Mouse (Mus musculus): ENCODE measurements around the gene Nme7. TPM values are rescaled to one million over a fixed set of nuclear protein-coding genes. Genes with fewer than 3 reads are reported as not detected.

Nme7 gene
- total and polyA plus RNA-seq, 2 experiments from 2014 or later, result 17.6 to 25.8 TPM

DNA sequence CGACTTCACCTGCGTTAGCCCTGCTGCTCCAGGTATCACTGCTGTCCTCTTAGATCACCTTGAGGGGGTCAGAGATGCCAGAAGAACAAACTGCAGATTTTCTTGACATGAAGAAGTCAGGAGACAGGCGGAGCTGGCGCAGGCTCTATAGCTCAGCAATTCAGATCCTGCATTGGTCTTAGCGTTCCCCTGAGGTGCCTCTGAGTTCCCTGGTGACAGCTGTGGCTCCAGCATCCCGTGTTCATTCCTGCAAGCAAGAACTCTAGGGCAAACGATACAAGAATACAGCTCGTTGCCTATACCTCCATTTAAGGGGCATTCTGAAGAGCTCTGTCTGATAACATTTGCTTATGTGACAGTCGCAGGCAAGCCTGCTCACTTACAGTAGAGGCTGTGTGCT lies 124.7 kb downstream of the Nme7 start:
- Histone ChIP-seq H3K9me3 (ENCODE audit: low read length) (no peaks in the 10 kb centered on the region), H3K4me3 (ENCODE audit: low read depth, low read length) (no peak overlapping the region), H3K4me2 (ENCODE audit: low read depth, low read length, poor library complexity, severe bottlenecking) (no peak overlapping the region), H3K36me3 (ENCODE audit: insufficient read depth, low read length) (no peaks in the 10 kb centered on the region), H3K27ac (ENCODE audit: low read depth, low read length) (no peak overlapping the region), H3K4me1 (ENCODE audit: insufficient read depth, low read length) (no peaks in the 10 kb centered on the region), H3K9ac (replicated peaks; ENCODE audit: low read length, poor library complexity, severe bottlenecking) (no peak overlapping the region), H3K27me3 (ENCODE audit: insufficient read depth, low read length) (no peaks in the 10 kb centered on the region)
- DNase-seq (ENCODE audit: low spot score), result no peak
- 84% methylated on average over 9 of the region's 9 CpGs for WGBS
- TF ChIP-seq CTCF (IDR thresholded peaks at IDR 0.05), result no peak
- no peak for ATAC-seq (ENCODE audit: low FRiP score)

GRCm38 (mm10) chr1:164432649-164433048 lies 128.7 kb downstream of the Nme7 start:
- no peak overlapping the region for H3K9ac ChIP-seq (replicated peaks; ENCODE audit: low read length, poor library complexity, severe bottlenecking)
- DNase-seq (ENCODE audit: low spot score), result no peak
- WGBS, result 67% methylated on average over 5 of the region's 5 CpGs
- H3K27ac ChIP-seq (ENCODE audit: low read depth, low read length), result no peak overlapping the region
- H3K4me3 ChIP-seq (ENCODE audit: low read depth, low read length), result no peak overlapping the region
- no peaks in the 10 kb centered on the region for H3K9me3 ChIP-seq (ENCODE audit: low read length)
- ATAC-seq (ENCODE audit: low FRiP score), result no peak
- H3K4me2 ChIP-seq (ENCODE audit: low read depth, low read length, poor library complexity, severe bottlenecking), result no peak overlapping the region
- no peaks in the 10 kb centered on the region for H3K27me3 ChIP-seq (ENCODE audit: insufficient read depth, low read length)
- H3K4me1 ChIP-seq (ENCODE audit: insufficient read depth, low read length), result no peaks in the 10 kb centered on the region
- TF ChIP-seq CTCF (IDR thresholded peaks at IDR 0.05), result no peak
- peaks cover 12% of the 10 kb centered on the region for H3K36me3 ChIP-seq (ENCODE audit: insufficient read depth, low read length)

GRCm38 (mm10) chr1:164434049-164434448 lies 130.1 kb downstream of the Nme7 start:
- no peak overlapping the region for H3K4me2 ChIP-seq (ENCODE audit: low read depth, low read length, poor library complexity, severe bottlenecking)
- H3K9me3 ChIP-seq (ENCODE audit: low read length), result no peaks in the 10 kb centered on the region
- no peak for ATAC-seq (ENCODE audit: low FRiP score)
- H3K4me1 ChIP-seq (ENCODE audit: insufficient read depth, low read length), result no peaks in the 10 kb centered on the region
- no peak overlapping the region for H3K9ac ChIP-seq (replicated peaks; ENCODE audit: low read length, poor library complexity, severe bottlenecking)
- no peaks in the 10 kb centered on the region for H3K27me3 ChIP-seq (ENCODE audit: insufficient read depth, low read length)
- H3K4me3 ChIP-seq (ENCODE audit: low read depth, low read length), result no peak overlapping the region
- no peak overlapping the region for H3K27ac ChIP-seq (ENCODE audit: low read depth, low read length)
- H3K36me3 ChIP-seq (ENCODE audit: insufficient read depth, low read length), result peaks cover 24% of the 10 kb centered on the region
- no peak for DNase-seq (ENCODE audit: low spot score)
- TF ChIP-seq CTCF (IDR thresholded peaks at IDR 0.05), result no peak
- WGBS, result 76% methylated on average over 6 of the region's 6 CpGs

- Histone ChIP-seq H3K27ac (ENCODE audit: low read depth, low read length) (no peak overlapping the region), H3K4me3 (ENCODE audit: low read depth, low read length) (no peak overlapping the region), H3K27me3 (ENCODE audit: insufficient read depth, low read length) (no peaks in the 10 kb centered on the region), H3K9me3 (ENCODE audit: low read length) (no peaks in the 10 kb centered on the region), H3K9ac (replicated peaks; ENCODE audit: low read length, poor library complexity, severe bottlenecking) (no peak overlapping the region), H3K4me1 (ENCODE audit: insufficient read depth, low read length) (no peaks in the 10 kb centered on the region), H3K36me3 (ENCODE audit: insufficient read depth, low read length) (peaks cover 48% of the 10 kb centered on the region), H3K4me2 (ENCODE audit: low read depth, low read length, poor library complexity, severe bottlenecking) (no peak overlapping the region)
- no peak for DNase-seq (ENCODE audit: low spot score)
- WGBS, result 73% methylated on average over 7 of the region's 7 CpGs
- no peak for ATAC-seq (ENCODE audit: low FRiP score)
- no peak for TF ChIP-seq CTCF (IDR thresholded peaks at IDR 0.05)
Observed at GRCm38 (mm10) chr1:164436749-164437148, 132.8 kb downstream of the Nme7 start.

- Histone ChIP-seq H3K9ac (replicated peaks; ENCODE audit: low read length, poor library complexity, severe bottlenecking) (no peak overlapping the region), H3K4me3 (ENCODE audit: low read depth, low read length) (no peak overlapping the region), H3K27me3 (ENCODE audit: insufficient read depth, low read length) (no peaks in the 10 kb centered on the region), H3K4me2 (ENCODE audit: low read depth, low read length, poor library complexity, severe bottlenecking) (no peak overlapping the region), H3K36me3 (ENCODE audit: insufficient read depth, low read length) (peaks cover 62% of the 10 kb centered on the region), H3K27ac (ENCODE audit: low read depth, low read length) (no peak overlapping the region), H3K9me3 (ENCODE audit: low read length) (no peaks in the 10 kb centered on the region), H3K4me1 (ENCODE audit: insufficient read depth, low read length) (no peaks in the 10 kb centered on the region)
- no peak for TF ChIP-seq CTCF (IDR thresholded peaks at IDR 0.05)
- DNase-seq (ENCODE audit: low spot score) (no peak), ATAC-seq (ENCODE audit: low FRiP score) (no peak)
- WGBS, result 95% methylated on average over 6 of the region's 6 CpGs
Observed at GRCm38 (mm10) chr1:164440230-164440629, 136.3 kb downstream of the Nme7 start.

GRCm38 (mm10) chr1:164440708-164441407 lies 136.9 kb downstream of the Nme7 start:
- Histone ChIP-seq H3K36me3 (ENCODE audit: insufficient read depth, low read length) (peaks cover 64% of the 10 kb centered on the region), H3K4me3 (ENCODE audit: low read depth, low read length) (no peak overlapping the region), H3K27ac (ENCODE audit: low read depth, low read length) (no peak overlapping the region), H3K9me3 (ENCODE audit: low read length) (no peaks in the 10 kb centered on the region), H3K9ac (replicated peaks; ENCODE audit: low read length, poor library complexity, severe bottlenecking) (no peak overlapping the region), H3K27me3 (ENCODE audit: insufficient read depth, low read length) (no peaks in the 10 kb centered on the region), H3K4me1 (ENCODE audit: insufficient read depth, low read length) (no peaks in the 10 kb centered on the region), H3K4me2 (ENCODE audit: low read depth, low read length, poor library complexity, severe bottlenecking) (no peak overlapping the region)
- ATAC-seq (ENCODE audit: low FRiP score) (no peak), DNase-seq (ENCODE audit: low spot score) (no peak)
- WGBS, result 85% methylated on average over 11 of the region's 11 CpGs
- no peak for TF ChIP-seq CTCF (IDR thresholded peaks at IDR 0.05)

All from midbrain, postnatal 0 days (tissue).